Mouse (Mus musculus) small intestine, adult 10 weeks (tissue): Measurements from ENCODE around the gene Vmn2r26. TPM values are rescaled to one million over a fixed set of nuclear protein-coding genes. Genes with fewer than 3 reads are reported as not detected.

ENCODE experiments used
- polyA plus RNA-seq: library from polyadenylated mRNA; stranded (reverse); fragments of 350-450 nt; fragmentation: Illumina TruSeq; extraction: RNeasy Lipid Tissue Mini Kit (QIAGEN cat#74804); gene quantifications from one replicate; pipeline ENCODE4 v1.2.3, GENCODE M21; 2014; ENCODE audit warnings: low replicate concordance

Vmn2r26 gene
- polyA plus RNA-seq, result not detected

DNA sequence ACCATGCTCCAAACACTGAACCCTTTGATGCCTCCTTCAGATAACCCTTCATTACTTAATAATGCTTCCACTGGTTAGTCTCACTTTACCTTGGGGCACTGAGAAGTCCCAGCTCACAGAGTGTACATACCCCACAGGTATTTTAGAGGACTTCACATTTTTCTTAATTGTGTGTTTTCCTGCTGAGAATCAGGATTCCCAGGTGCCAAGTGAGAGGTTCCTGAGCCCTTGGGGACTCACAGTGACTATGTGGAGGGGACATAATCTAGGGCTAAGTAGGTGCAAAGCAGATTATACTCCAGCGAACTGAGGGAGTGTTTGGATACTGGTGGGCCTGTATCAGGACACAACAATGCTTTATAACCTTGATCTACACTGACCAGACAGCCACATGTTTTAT, at the start of gene Vmn2r26:
Gene Vmn2r26 (plus strand): TSS at position 301 of the 400 bp plus-strand sequence.

Other genes with a start within 250 kb of the Vmn2r26 start
- not detected for gene Vmn2r24, start 245.7 kb upstream of the Vmn2r26 start, polyA plus RNA-seq
- gene Vmn2r25, start 171.1 kb upstream of the Vmn2r26 start, polyA plus RNA-seq, result not detected
- not detected for gene Vmn2r27, start 207.3 kb downstream of the Vmn2r26 start, polyA plus RNA-seq